Mouse (Mus musculus): ENCODE results near the gene Zc3h14.

GRCm38 (mm10) chr12:98697202-98697601, 49.6 kb upstream of the Zc3h14 start:
- TF ChIP-seq GATA1 (IDR thresholded peaks at IDR 0.05; ENCODE audit: borderline replicate concordance, low read length) (no peak), FLI1 (IDR thresholded peaks at IDR 0.05; ENCODE audit: low read length) (no peak)

Measured in megakaryocyte, embryonic 14.5 days (primary cell).